Mouse (Mus musculus) megakaryocyte progenitor cell, adult 5-6 weeks (primary cell): Measurements from ENCODE around the gene Dnttip1. TPM values are rescaled to one million over a fixed set of nuclear protein-coding genes. Genes with fewer than 3 reads are reported as not detected.

Experiments
- ATAC-seq: replicated peaks from 2 replicates; pipeline ENCODE4 v1.8.0; 2016; ENCODE audit warnings: mild to moderate bottlenecking, moderate TSS enrichment, inconsistent platforms; ENCODE audit not compliant: poor library complexity
- total RNA-seq, 2 experiments: library from RNA; stranded (forward) in 1 of 2; stranded (reverse) in 1 of 2; fragments of 157-497, 149-512 nt in 1 of 2; fragments of 200-1000 nt in 1 of 2; gene quantifications; 2 replicates each; pipeline versions ENCODE4 v1.2.3 to v1.2.4; 2015 to 2017

The Dnttip1 gene
- total RNA-seq, 2 experiments from 2014 or later, result 31.3 to 32.0 TPM

DNA sequence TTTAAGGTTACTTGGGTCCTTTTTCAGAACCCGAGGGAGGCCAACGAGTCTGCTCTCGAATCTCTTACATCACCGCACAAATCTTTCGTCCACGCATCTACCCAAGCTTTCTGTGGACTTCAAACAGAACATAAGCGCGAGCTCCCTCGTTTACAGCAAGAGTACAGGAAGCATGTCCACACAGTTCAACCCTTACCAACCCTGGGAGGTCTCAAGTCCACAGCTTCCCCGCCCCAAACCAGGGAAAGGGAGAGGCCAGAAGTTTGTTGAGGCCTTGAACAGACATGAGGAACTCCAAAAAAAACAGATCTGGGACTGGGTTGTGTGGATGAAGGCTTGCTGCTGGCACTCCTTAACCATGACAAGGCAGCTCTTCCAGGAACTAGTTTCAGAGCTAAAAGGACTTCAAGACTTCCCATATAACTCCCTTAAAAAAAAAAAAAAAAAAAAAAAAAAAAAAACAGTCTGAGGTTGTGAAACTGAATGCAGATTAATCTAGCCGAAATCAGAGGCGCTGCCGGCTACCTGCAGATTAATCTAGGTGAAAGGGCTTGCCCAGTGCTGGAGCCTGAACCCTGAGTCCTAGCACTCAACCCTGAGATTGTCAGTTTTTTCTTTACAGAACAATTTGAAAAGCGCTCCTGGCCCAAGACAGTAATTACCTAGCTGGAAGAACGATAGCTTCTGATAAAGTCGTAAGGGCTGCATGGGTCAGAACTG lies 57.6 kb downstream of the Dnttip1 start:
- no peak for ATAC-seq

DNA sequence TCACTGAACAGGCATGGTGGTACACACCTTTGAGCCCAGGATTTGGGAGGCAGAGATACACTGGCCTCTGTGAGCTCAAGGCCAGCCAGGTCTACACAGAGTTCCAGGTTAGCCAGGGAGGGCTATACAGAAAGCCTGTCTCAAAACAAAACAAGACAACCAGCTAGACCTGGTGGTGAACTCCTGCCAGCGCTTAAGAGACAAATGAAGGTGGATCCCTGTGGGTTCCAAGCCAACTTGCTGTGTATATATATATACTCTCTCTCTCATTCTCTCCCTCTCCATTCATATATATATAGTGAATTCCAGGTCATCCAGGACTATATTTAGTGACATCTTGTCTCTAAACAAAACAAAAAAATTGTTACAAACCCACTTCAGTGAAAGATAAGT lies 58.1 kb downstream of the Dnttip1 start:
- ATAC-seq, result no peak

DNA sequence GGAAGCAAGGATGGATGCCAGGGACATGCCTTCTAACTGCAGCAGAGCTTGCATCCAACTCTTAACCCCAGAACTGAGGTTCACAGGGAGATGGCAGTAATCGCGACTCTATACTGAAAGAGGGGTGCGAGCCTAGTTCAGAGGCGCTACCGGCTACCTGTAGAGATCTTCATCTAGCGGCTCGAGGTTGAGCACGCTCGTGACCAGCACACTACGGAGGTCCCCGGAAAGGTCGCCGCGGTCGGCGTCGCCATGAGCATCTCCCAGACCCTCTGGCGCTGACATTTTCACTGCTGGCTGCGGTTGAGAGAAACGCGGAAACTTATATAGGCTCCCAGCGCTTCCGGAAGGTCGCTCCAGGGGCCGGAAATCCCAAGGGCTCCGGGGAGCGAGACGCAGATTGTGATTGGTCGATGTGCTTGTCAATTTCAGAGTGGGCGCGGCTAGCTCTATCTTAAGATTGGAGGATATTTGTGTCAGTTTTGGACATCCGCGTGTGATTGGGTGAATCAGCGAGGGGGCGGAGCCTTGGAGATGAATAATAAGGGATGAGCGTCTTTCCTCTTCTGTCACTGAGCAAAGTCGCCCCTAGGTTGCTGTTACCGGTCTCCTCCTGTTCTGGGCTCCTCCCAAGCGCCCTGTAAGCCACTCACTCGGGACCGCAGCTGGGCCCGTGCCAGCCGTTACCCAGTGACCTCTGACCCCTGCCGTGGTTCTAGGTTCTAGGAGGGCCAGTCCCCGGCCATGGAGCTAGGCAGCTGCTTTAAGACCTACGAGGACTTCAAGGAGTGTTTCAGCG lies 58.9 kb downstream of the Dnttip1 start, which contains the start of the genes Acot8 and Zswim3:
Gene Acot8, minus strand, starts transcription at position 350 of the 799 bp plus-strand sequence.
Gene Zswim3, plus strand, starts transcription at position 566 of the 799 bp plus-strand sequence.
- peak; percentile 93 for ATAC-seq

DNA sequence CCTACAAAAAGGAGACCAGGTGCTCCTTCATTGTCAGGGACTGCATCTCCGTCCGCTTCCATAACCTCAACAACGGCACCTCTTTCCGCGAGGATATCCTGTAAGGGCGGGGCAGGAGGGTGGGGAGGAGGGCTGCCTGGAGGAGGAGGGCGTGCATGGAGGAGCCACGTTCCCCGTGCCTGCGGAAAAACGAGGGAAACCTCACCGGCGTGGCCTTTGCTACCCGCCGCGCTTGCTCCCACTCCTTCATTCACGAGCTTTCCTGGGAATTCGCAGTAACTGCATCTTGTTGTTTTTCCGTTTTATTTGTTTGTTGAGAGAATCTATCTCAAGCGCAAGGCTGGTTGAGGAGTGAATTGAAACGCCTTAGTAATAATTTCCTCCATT lies 59.5 kb downstream of the Dnttip1 start:
- ATAC-seq, result peak; percentile 50

DNA sequence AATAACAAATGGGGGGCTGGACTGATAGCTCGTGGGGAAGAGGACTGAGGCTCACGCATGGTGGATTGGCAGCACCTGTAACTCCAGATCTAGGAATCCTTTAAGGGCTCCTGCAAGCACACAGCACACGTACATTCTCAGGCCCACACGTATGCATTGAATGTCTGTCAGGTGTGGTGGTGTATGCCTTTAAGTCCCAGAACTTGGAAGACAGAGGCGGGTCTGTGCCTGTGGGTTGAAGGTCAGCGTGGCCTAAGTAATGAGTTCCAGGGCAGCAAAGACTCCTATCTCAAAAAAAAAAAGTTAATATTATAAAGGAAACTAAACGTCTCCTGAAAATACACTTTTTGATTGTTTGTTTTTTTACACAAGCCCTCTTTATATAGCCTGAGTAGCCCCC lies 60.8 kb downstream of the Dnttip1 start:
- no peak for ATAC-seq

DNA sequence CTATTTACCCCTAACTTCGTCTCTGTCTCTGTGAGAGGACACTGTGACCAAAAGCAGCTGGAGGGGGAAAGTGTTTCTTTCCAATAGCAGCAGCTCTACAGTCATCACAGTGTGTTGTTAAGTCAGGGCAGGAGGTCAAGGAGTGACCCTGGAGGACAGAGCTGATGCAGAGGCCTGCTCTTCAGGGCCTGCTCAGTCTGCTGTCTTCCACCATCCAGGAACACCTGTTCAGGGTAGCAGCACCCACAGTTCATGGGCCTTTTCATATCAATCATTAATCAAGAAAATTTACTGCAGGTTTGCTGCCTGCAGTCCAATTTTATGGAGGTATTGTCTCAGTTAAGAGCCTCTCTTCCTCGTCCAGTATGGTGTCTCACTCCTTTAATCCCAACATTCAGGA lies 67.8 kb downstream of the Dnttip1 start:
- ATAC-seq, result no peak

DNA sequence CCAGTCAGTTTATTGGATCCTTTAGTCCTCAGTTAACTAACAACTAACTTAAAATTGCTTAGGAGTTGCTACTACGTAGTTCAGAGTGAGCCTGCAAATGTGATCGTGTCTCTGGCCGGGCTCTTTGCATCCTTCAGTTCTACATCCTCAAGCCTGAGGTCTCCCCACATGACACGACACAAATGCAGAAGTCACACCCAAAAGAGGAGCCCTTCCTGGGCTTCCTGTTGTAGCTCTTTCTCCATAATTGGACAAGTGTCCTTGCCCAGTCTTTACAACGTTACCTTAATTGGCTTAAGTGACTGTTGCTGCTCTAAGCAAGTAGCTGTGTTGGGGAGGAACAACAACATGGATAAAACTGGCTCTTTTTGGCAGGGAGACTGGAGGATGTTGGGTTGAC lies 69.6 kb downstream of the Dnttip1 start:
- ATAC-seq, result peak; percentile 77

DNA sequence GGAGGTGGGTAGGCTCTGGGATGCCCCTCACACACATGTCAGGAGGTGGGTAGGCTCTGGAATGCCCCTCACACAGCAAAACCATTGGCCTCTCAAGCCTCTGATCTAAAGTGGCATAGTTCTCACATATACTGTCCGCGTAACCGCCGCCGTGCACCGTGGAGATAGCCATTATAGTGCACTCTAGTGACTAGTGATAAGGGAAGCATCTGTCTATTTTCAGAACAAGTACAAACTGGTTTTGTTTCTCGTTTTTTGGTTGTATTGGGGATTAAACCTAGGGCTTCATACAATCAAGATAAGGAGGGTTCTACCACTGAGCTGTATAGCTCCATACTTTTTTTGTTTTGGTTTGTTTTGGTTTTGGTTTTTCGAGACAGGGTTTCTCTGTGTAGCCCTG lies 70.0 kb downstream of the Dnttip1 start:
- peak; percentile 82 for ATAC-seq

DNA sequence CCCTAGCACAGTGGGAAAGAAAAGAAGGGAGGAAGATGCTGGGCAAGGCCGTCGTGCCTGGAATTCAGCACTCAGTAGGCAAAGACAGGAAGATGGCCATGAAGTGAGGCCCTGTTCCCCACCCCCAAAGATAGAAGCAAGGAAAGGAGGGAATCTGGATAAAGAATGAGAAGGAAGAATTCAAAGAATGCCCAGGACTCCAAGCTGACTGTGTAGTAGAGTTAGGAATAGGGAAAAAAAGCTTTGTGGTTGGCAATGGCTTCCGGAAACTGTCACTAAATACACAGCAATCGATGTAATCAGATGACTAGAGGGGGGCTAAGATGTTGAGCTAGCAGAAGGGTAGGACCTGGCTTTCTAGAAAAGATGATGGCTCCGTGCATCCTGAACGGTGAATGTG lies 71.4 kb downstream of the Dnttip1 start:
- ATAC-seq, result no peak

DNA sequence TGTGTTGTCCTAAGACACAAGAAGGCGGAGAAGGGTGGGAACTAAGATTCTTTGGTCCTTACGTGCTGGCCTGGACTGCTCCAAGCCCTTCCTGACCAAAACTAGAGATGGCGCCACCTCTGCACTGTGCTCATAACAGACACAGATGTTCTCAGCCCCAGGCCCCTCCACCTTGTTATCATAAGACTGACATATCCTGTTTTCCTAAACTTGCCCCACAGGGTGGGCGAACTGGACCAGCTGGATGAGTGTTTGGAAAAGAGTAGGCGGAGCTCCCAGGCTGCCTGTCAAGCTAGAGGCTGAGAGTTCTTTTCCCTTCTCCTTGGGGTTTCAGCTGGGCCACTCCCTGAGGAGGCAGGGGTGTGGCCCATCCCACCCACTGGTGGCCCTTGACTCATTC lies 71.9 kb downstream of the Dnttip1 start:
- ATAC-seq, result no peak

Other genes starting within 250 kb of the Dnttip1 start
- gene Pigt, start 248.5 kb upstream of the Dnttip1 start, total RNA-seq (2015), result 75.1 and 80.0 TPM in 2 replicates
- gene Pigt, start 248.5 kb upstream of the Dnttip1 start, total RNA-seq (2017), result 34.3 and 42.0 TPM in 2 replicates
- not detected in 2 replicates for gene Wfdc2, start 183.6 kb upstream of the Dnttip1 start, total RNA-seq (2015)
- gene Wfdc2, start 183.6 kb upstream of the Dnttip1 start, total RNA-seq (2017), result 1.8 TPM in 1 of 2 replicates, not detected in the other
- not detected in 2 replicates for gene Spint3, start 172.5 kb upstream of the Dnttip1 start, total RNA-seq (2015)
- not detected in 2 replicates for gene Spint3, start 172.5 kb upstream of the Dnttip1 start, total RNA-seq (2017)
- gene Wfdc6a, start 160.5 kb upstream of the Dnttip1 start, total RNA-seq (2015), result not detected in 2 replicates
- gene Wfdc6a, start 160.5 kb upstream of the Dnttip1 start, total RNA-seq (2017), result not detected in 2 replicates
- not detected in 2 replicates for gene Eppin, start 152.4 kb upstream of the Dnttip1 start, total RNA-seq (2015)
- not detected in 2 replicates for gene Eppin, start 152.4 kb upstream of the Dnttip1 start, total RNA-seq (2017)
- gene Wfdc6b, start 132.5 kb upstream of the Dnttip1 start, total RNA-seq (2015), result not detected in 2 replicates
- gene Wfdc6b, start 132.5 kb upstream of the Dnttip1 start, total RNA-seq (2017), result not detected in 2 replicates
- not detected in 2 replicates for gene Wfdc8, start 132.4 kb upstream of the Dnttip1 start, total RNA-seq (2015)
- not detected in 2 replicates for gene Wfdc8, start 132.4 kb upstream of the Dnttip1 start, total RNA-seq (2017)
- 0.56 TPM in 1 of 2 replicates, not detected in the other for gene Wfdc16, start 107.2 kb upstream of the Dnttip1 start, total RNA-seq (2015)
- 0.08 TPM in 1 of 2 replicates, not detected in the other for gene Wfdc16, start 107.2 kb upstream of the Dnttip1 start, total RNA-seq (2017)
- not detected in 2 replicates for gene Wfdc10, start 89.9 kb upstream of the Dnttip1 start, total RNA-seq (2015)
- not detected in 2 replicates for gene Wfdc10, start 89.9 kb upstream of the Dnttip1 start, total RNA-seq (2017)
- gene Wfdc9, start 89.4 kb upstream of the Dnttip1 start, total RNA-seq (2015), result not detected in 2 replicates
- gene Wfdc9, start 89.4 kb upstream of the Dnttip1 start, total RNA-seq (2017), result not detected in 2 replicates
- gene Wfdc11, start 71.9 kb upstream of the Dnttip1 start, total RNA-seq (2015), result not detected in 2 replicates
- gene Wfdc11, start 71.9 kb upstream of the Dnttip1 start, total RNA-seq (2017), result not detected in 2 replicates
- gene Wfdc13, start 60.9 kb upstream of the Dnttip1 start, total RNA-seq (2015), result not detected in 2 replicates
- gene Wfdc13, start 60.9 kb upstream of the Dnttip1 start, total RNA-seq (2017), result not detected in 2 replicates
- gene Spint4, start 47.5 kb upstream of the Dnttip1 start, total RNA-seq (2015), result not detected in 2 replicates
- not detected in 2 replicates for gene Spint4, start 47.5 kb upstream of the Dnttip1 start, total RNA-seq (2017)
- gene Spint5, start 30.7 kb upstream of the Dnttip1 start, total RNA-seq (2015), result not detected in 2 replicates
- not detected in 2 replicates for gene Spint5, start 30.7 kb upstream of the Dnttip1 start, total RNA-seq (2017)
- 0.20 and 0.29 TPM in 2 replicates for gene Wfdc3, start 52 bp upstream of the Dnttip1 start, total RNA-seq (2015)
- 0.41 TPM in 1 of 2 replicates, not detected in the other for gene Wfdc3, start 52 bp upstream of the Dnttip1 start, total RNA-seq (2017)
- gene Ube2c, start 23.9 kb downstream of the Dnttip1 start, total RNA-seq (2015), result 271 and 279 TPM in 2 replicates
- 142 and 184 TPM in 2 replicates for gene Ube2c, start 23.9 kb downstream of the Dnttip1 start, total RNA-seq (2017)
- gene Tnnc2, start 34.0 kb downstream of the Dnttip1 start, total RNA-seq (2015), result not detected in 2 replicates
- gene Tnnc2, start 34.0 kb downstream of the Dnttip1 start, total RNA-seq (2017), result not detected in 2 replicates
- gene Snx21, start 39.8 kb downstream of the Dnttip1 start, total RNA-seq (2015), result 0.42 and 0.49 TPM in 2 replicates
- gene Snx21, start 39.8 kb downstream of the Dnttip1 start, total RNA-seq (2017), result 0.37 and 0.88 TPM in 2 replicates
- 13.2 and 14.2 TPM in 2 replicates for gene Acot8, start 58.9 kb downstream of the Dnttip1 start, total RNA-seq (2015)
- 22.2 and 26.4 TPM in 2 replicates for gene Acot8, start 58.9 kb downstream of the Dnttip1 start, total RNA-seq (2017)
- 4.3 and 6.7 TPM in 2 replicates for gene Zswim3, start 59.1 kb downstream of the Dnttip1 start, total RNA-seq (2015)
- gene Zswim3, start 59.1 kb downstream of the Dnttip1 start, total RNA-seq (2017), result 2.5 and 2.8 TPM in 2 replicates
- 6.3 and 9.0 TPM in 2 replicates for gene Zswim1, start 76.7 kb downstream of the Dnttip1 start, total RNA-seq (2015)
- 3.1 and 4.4 TPM in 2 replicates for gene Zswim1, start 76.7 kb downstream of the Dnttip1 start, total RNA-seq (2017)
- not detected in 2 replicates for gene Spata25, start 82.6 kb downstream of the Dnttip1 start, total RNA-seq (2015)
- not detected in 2 replicates for gene Spata25, start 82.6 kb downstream of the Dnttip1 start, total RNA-seq (2017)
- gene Ctsa, start 86.9 kb downstream of the Dnttip1 start, total RNA-seq (2015), result 69.5 and 69.8 TPM in 2 replicates
- gene Ctsa, start 86.9 kb downstream of the Dnttip1 start, total RNA-seq (2017), result 71.5 and 77.0 TPM in 2 replicates
- gene Neurl2, start 87.5 kb downstream of the Dnttip1 start, total RNA-seq (2015), result 3.4 and 4.3 TPM in 2 replicates
- gene Neurl2, start 87.5 kb downstream of the Dnttip1 start, total RNA-seq (2017), result 0.57 and 1.9 TPM in 2 replicates
- 0.10 TPM in 1 of 2 replicates, not detected in the other for gene Pltp, start 111.7 kb downstream of the Dnttip1 start, total RNA-seq (2015)
- gene Pltp, start 111.7 kb downstream of the Dnttip1 start, total RNA-seq (2017), result not detected in 2 replicates
- 34.1 and 36.3 TPM in 2 replicates for gene Pcif1, start 133.3 kb downstream of the Dnttip1 start, total RNA-seq (2015)
- 21.7 and 40.4 TPM in 2 replicates for gene Pcif1, start 133.3 kb downstream of the Dnttip1 start, total RNA-seq (2017)
- 10.4 and 11.3 TPM in 2 replicates for gene Zfp335, start 165.8 kb downstream of the Dnttip1 start, total RNA-seq (2015)
- 6.8 and 8.2 TPM in 2 replicates for gene Zfp335, start 165.8 kb downstream of the Dnttip1 start, total RNA-seq (2017)
- gene Mmp9, start 194.8 kb downstream of the Dnttip1 start, total RNA-seq (2015), result 11.2 and 14.2 TPM in 2 replicates
- 5.7 and 11.8 TPM in 2 replicates for gene Mmp9, start 194.8 kb downstream of the Dnttip1 start, total RNA-seq (2017)
- gene Slc12a5, start 214.8 kb downstream of the Dnttip1 start, total RNA-seq (2015), result 0.15 and 0.27 TPM in 2 replicates
- 0.51 and 0.96 TPM in 2 replicates for gene Slc12a5, start 214.8 kb downstream of the Dnttip1 start, total RNA-seq (2017)